Mouse (Mus musculus) stomach, postnatal 0 days (tissue): Measurements from ENCODE around the gene Tsen2.

Experiments used
- CTCF ChIP-seq: IDR thresholded peaks from 2 replicates; pipeline ENCODE4 v1.5.1; 2016; ENCODE audit warnings: antibody characterized with exemption, low read depth, mild to moderate bottlenecking, moderate library complexity
- EP300 ChIP-seq: optimal IDR thresholded peaks from 2 replicates; pipeline ENCODE3; 2016; ENCODE audit warnings: antibody characterized with exemption

- TF ChIP-seq CTCF, result no peak
- TF ChIP-seq EP300, result no peak
These were observed 75.4 kb downstream of the Tsen2 start for GRCm38 (mm10) chr6:115619818-115620217.
